Mouse (Mus musculus) spleen, adult 2 months (tissue): ENCODE measurements around the gene Zfp87.

Experiments used
- CTCF ChIP-seq: fragments of 200-500 bp; IDR thresholded peaks from 2 replicates; pipeline ENCODE4 v1.5.1; 2011; ENCODE audit warnings: mild to moderate bottlenecking, inconsistent platforms; ENCODE audit not compliant: insufficient read depth, insufficient read length, insufficient replicate concordance; ENCODE audit errors: extremely low read depth
- POLR2A ChIP-seq: fragments of 200-500 bp; IDR thresholded peaks from 2 replicates; pipeline ENCODE4 v1.6.1; 2011; ENCODE audit warnings: low read depth, low read length, inconsistent platforms

DNA sequence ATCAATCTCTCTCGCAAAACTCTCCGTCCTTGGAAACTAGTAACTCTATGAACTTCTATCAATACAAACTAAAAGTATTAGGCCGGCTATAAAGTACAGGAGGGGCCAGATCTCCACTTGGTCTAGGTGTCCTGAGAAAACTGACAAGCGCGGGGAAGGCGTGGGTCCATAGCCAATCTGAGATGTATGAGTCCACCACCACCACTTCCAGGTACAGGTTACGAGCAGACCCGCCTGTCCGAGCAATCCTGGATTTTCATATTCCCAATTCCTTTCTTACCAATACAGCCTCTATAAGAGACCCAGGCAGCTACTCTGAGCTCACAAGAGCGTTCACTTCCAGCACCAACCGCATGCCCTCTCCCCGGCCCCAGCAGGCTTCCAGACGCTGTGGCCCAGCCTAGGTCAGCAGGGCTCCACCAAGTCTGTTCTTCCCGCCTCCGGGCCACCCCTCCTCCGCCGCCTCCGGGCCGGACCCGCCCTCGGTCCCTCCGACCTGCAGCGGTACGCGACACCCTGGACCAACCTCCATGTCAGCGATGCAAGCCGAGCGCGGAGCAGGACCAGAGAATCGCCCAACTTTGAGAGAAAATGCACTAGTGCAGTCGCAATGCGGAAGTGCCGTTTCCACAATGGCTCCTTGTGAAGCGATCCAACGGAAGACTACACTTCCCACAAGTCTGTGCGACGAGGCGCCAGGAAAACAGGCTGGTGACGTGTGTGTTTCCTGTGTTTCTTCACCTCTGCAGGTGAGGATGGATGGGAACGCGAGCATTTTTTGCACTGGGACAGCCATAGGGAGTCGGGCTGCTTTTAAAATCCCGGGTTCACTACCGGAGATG, 26.7 kb upstream of the Zfp87 start:
- TF ChIP-seq CTCF (no peak), POLR2A (peak; percentile 59; the same call in 1 of the 2 replicates)
